ENCODE assay signal across 8 mouse cellular contexts in the genomic region with DNA sequence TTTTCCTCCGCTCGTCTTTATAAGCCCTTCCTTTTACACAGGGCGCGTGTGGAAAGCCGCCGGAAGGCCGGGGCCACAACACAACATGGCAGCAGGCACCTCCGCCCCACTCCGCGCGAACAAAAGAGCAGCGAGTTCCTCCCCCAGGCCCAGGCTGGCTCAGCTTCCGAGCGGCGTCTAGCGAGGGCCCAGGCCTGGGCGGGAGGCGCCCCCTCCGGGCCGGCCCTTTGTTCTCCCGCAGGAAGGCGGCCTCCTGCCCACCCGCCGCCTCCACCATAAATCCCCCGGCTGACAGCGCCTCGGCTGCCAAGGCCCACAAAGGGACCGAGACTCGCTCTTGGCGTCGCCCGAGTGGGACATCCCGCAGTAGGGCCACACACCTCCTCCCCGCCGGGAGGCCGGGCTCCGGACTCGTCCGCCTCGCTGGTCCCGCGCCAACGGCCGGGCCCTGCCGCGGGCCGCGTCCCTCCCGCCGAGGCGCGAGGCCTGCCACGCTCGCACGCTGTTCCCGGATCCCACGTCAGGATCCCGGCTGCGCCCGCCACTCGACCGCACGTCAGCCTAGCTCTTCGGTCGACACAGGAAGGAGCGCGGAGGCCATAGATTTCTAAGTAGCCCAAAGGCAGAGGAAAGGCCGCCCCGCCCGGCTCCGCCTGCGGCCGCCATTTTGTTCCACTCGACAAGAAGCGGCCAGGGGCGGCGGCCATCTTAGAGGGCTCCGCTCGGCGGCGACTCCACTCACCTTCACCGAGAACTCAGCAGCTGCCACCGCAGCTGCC. TPM values are rescaled to one million over a fixed set of nuclear protein-coding genes. Genes with fewer than 3 reads are reported as not detected.
DNase-seq lines count a peak whose midpoint lies in the region; ATAC-seq lines count a peak whose summit lies in the region.

No protein-coding gene starts in this region.

- H3K36me3 ChIP-seq in hindbrain, embryonic 12.5 days, result peaks cover 44% of the 10 kb centered on the region

- H3K27ac ChIP-seq in hindbrain, embryonic 12.5 days, result peak overlapping the region; percentile 99

- H3K9ac ChIP-seq in hindbrain, embryonic 12.5 days, result peak overlapping the region; percentile 100

- H3K4me3 ChIP-seq in hindbrain, embryonic 12.5 days, result peak overlapping the region; percentile 92

- H3K9me3 ChIP-seq in hindbrain, embryonic 12.5 days (replicated peaks), result no peaks in the 10 kb centered on the region

- under 1% methylated on average over 83 of the region's 83 CpGs for WGBS in hindbrain, embryonic 12.5 days

- peaks cover 29% of the 10 kb centered on the region for H3K4me1 ChIP-seq in hindbrain, embryonic 12.5 days

- ATAC-seq in hindbrain, embryonic 12.5 days (ENCODE audit: low FRiP score), result peak; percentile 81

- no peaks in the 10 kb centered on the region for H3K27me3 ChIP-seq in hindbrain, embryonic 12.5 days

- peak; percentile 89 for DNase-seq in NIH3T3 (ENCODE audit: low read depth)
- peak; percentile 92 to 93 for DNase-seq in cerebellum, postnatal 10 days
- peak; percentile 77 to 78 for DNase-seq in frontal cortex, postnatal 14 days (ENCODE audit: low spot score in 2 of 2)
- DNase-seq in layer of hippocampus, postnatal 14 days (ENCODE audit: low spot score in 2 of 2), result peak; percentile 87 to 93
- peak; percentile 91 for DNase-seq in lung, postnatal 10 days
- DNase-seq in ovary, postnatal 14 days (ENCODE audit: low spot score), result peak; percentile 78
- DNase-seq in thymus, postnatal 10 days (ENCODE audit: low spot score in 2 of 2), result peak; percentile 84 to 86

- peak overlapping the region; percentile 61 for H3K4me2 ChIP-seq in hindbrain, embryonic 12.5 days (replicated peaks)

RNA-seq across cellular contexts. Expression of a gene that starts 0.6 kb away (rescaled TPM):
- polyA plus RNA-seq in hindbrain, embryonic 12.5 days (2016; fragmentation: Nextera tagmentation; extraction: Ambion mirVana), result 1,474 and 1,620 TPM in 2 replicates
- total RNA-seq in layer of hippocampus, postnatal 14 days (2021), result 100 to 1,000 TPM; 857 to 878 TPM

RNA-seq across cellular contexts. Expression of a gene that starts 53.5 kb away (rescaled TPM):
- polyA plus RNA-seq in hindbrain, embryonic 12.5 days (2016; fragmentation: Nextera tagmentation; extraction: Ambion mirVana), result 102 and 104 TPM in 2 replicates
- total RNA-seq in layer of hippocampus, postnatal 14 days (2021), result 10 to 100 TPM; 51.6 to 55.8 TPM

Comparison
In these comparisons a context has a peak if more than half of its experiments do, and no peak if none do; other contexts are left out.
1. Peak in every context shown above with its lines: DNase-seq, ATAC-seq, H3K4me3 ChIP-seq and H3K27ac ChIP-seq.